Mouse (Mus musculus) CH12.LX (cell line): ENCODE data around the gene Aco2.

Experiments used
- CHD2 ChIP-seq: IDR thresholded peaks from 2 replicates; pipeline ENCODE4 v1.6.1; 2011; ENCODE audit warnings: low read length, improper control_type of control experiment
- CTCF ChIP-seq, 2 experiments: IDR thresholded peaks in 1 of 2; conservative IDR thresholded peaks in 1 of 2; 2 replicates each; pipeline ENCODE4 v1.5.1; 2011 to 2012; ENCODE audit warnings: low read depth in 2 of 2, low read length in 2 of 2, improper control_type of control experiment in 1 of 2, inconsistent platforms in 1 of 2, mild to moderate bottlenecking in 1 of 2, moderate library complexity in 1 of 2
- MAX ChIP-seq: IDR thresholded peaks from 2 replicates; pipeline ENCODE4 v1.6.1; 2011; ENCODE audit warnings: low read length, improper control_type of control experiment
- MAZ ChIP-seq: IDR thresholded peaks from 2 replicates; pipeline ENCODE4 v1.6.1; 2012; ENCODE audit warnings: low read depth, mild to moderate bottlenecking, inconsistent platforms, low read length, improper control_type of control experiment, moderate library complexity
- POLR2A ChIP-seq: IDR thresholded peaks from 2 replicates; pipeline ENCODE4 v1.6.1; 2011; ENCODE audit warnings: low read depth, mild to moderate bottlenecking, improper control_type of control experiment, low read length
- POLR2AphosphoS2 ChIP-seq: IDR thresholded peaks from 2 replicates; pipeline ENCODE4 v1.6.1; 2011; ENCODE audit warnings: low read depth, low read length, improper control_type of control experiment
- ZMIZ1 ChIP-seq: IDR thresholded peaks from 2 replicates; pipeline ENCODE4 v1.6.1; 2012; ENCODE audit warnings: low read depth, mild to moderate bottlenecking, inconsistent platforms, low read length, improper control_type of control experiment

GRCm38 (mm10) chr15:81831136-81831825 lies 40.8 kb upstream of the Aco2 start:
- TF ChIP-seq POLR2A (no peak), MAX (peak; percentile 80), CTCF (conservative IDR thresholded peaks at IDR 0.05 in 1 of 2, IDR thresholded peaks at IDR 0.05 in 1 of 2; ENCODE audit: low read depth in 2 of 2, low read length in 2 of 2) (peak; percentile 69 to 99), MAZ (peak; percentile 80), ZMIZ1 (no peak), CHD2 (no peak), POLR2AphosphoS2 (no peak)
